Mouse (Mus musculus): ENCODE measurements around the gene Gm17387.

DNA sequence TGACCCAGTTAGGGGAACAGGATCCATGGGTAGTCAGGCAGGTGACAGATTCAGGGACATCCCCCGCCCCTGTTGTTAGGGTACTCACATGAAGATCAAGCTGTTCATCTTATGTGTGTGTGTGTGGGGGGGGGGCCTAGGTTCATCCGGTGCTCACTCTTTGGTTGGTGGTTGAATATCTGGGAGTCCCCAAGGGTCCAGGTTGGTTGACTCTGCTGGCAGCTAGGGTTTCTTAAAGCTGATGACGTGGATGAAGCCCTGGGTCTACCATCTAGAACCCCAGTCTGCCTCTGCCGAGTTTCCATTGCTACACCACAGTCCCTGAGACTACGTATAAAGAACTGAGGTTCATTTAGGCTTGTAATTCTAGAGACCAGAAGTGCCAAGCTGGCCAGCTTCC is 9.9 kb upstream of the Gm17387 start:
- no peak for TF ChIP-seq POLR2A (IDR thresholded peaks at IDR 0.05; ENCODE audit: borderline replicate concordance, extremely low read depth, low read depth, low read length)
- no peak for TF ChIP-seq CTCF (IDR thresholded peaks at IDR 0.05; ENCODE audit: insufficient read depth, low read length)
